Mouse (Mus musculus) embryonic facial prominence, embryonic 10.5 days (tissue): ENCODE data around the gene Myo15. TPM values are rescaled to one million over a fixed set of nuclear protein-coding genes. Genes with fewer than 3 reads are reported as not detected.

Experiments used
- DNase-seq: peaks from one replicate; pipeline ENCODE4 v3.0.0-alpha.2; 2017; ENCODE audit warnings: low spot score
- H3K27ac ChIP-seq: fragments of 300-500 bp; sonication (generic); replicated peaks from 2 replicates; pipeline ENCODE4 v1.5.1; 2016; ENCODE audit warnings: mild to moderate bottlenecking
- H3K27me3 ChIP-seq: fragments of 300-500 bp; sonication (generic); replicated peaks from 2 replicates; pipeline ENCODE4 v1.6.1; 2016; ENCODE audit warnings: low read depth, mild to moderate bottlenecking; ENCODE audit not compliant: poor library complexity, severe bottlenecking
- H3K36me3 ChIP-seq: fragments of 300-500 bp; sonication (generic); replicated peaks from 2 replicates; pipeline ENCODE4 v1.6.1; 2016; ENCODE audit warnings: mild to moderate bottlenecking, moderate library complexity
- H3K4me1 ChIP-seq: fragments of 300-500 bp; sonication (generic); 2 replicates; pipeline ENCODE4 v1.6.1; 2016
- H3K4me3 ChIP-seq: fragments of 300-500 bp; sonication (generic); 2 replicates; pipeline ENCODE4 v1.5.1; 2016; ENCODE audit warnings: mild to moderate bottlenecking, moderate library complexity
- H3K9me3 ChIP-seq: fragments of 300-500 bp; sonication (generic); 2 replicates; pipeline ENCODE4 v1.6.1; 2016; ENCODE audit warnings: mild to moderate bottlenecking
- WGBS: fragments of 180-500 bp; shearing (Covaris S2); methylation state at CpG from one replicate; pipeline ENCODE4 v1.1.7; 2016; 5-methylcytosine and 5-hydroxymethylcytosine counted together
- polyA plus RNA-seq: library from polyadenylated mRNA; unstranded; fragments of >200 nt; fragmentation: Nextera tagmentation; extraction: Ambion mirVana; gene quantifications from 2 replicates; pipeline ENCODE4 v1.2.1, GENCODE M21; 2016

Gene Myo15
- polyA plus RNA-seq, 1 experiment from 2014 or later, result 0.22 TPM

DNA sequence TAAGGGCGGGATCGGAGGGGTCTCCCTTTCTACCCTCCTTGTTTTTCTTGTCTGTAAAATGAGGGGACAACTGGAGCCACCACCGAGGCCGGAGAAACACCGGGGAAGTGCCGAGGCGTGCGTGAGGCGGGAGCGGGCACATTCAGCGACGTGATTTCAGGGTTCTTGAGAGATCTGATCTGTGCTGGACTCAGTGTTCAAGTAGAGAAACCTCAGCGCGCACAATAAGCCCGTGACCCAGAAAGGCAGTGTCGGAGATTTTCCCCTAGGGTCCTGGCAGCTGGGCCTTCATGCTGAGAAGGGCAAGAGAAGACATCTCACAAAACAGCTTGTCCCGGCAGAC, 14.4 kb upstream of the Myo15 start:
- H3K36me3 ChIP-seq, result peaks cover 40% of the 10 kb centered on the region
- H3K27ac ChIP-seq, result peak overlapping the region; percentile 82
- no peak for DNase-seq
- under 1% methylated on average over 17 of the region's 17 CpGs for WGBS
- peak overlapping the region; percentile 92 for H3K4me3 ChIP-seq
- H3K9me3 ChIP-seq, result no peaks in the 10 kb centered on the region
- H3K4me1 ChIP-seq, result peaks cover 14% of the 10 kb centered on the region
- H3K27me3 ChIP-seq, result 0 out of 2 replicates have a peak, but pooled peaks cover 4% of the 10 kb centered on the region

DNA sequence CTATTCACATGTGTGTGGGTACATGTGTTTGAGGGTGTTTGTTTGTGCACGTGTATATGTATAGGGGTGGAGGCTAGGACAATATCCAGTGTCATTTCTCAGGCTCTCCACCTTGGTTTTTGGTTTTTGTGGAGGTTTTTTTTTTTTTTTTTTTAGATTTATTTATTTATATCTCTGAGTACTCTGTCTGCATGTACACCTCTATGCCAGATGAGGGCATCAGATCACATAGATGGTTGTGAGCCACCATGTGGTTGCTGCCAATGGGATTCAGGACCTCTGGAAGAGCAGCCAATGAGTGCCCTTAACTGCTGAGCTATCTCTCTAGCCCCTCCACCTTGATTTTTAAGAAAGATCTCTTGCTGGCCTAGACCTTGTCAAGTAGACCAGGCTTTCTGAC, 11.2 kb upstream of the Myo15 start:
- WGBS, result 91% methylated on average over 1 of the region's 1 CpGs
- Histone ChIP-seq H3K27ac (no peak overlapping the region), H3K4me1 (peaks cover 14% of the 10 kb centered on the region), H3K36me3 (peaks cover 73% of the 10 kb centered on the region), H3K4me3 (no peak overlapping the region), H3K27me3 (no peaks in the 10 kb centered on the region), H3K9me3 (no peaks in the 10 kb centered on the region)
- no peak for DNase-seq

DNA sequence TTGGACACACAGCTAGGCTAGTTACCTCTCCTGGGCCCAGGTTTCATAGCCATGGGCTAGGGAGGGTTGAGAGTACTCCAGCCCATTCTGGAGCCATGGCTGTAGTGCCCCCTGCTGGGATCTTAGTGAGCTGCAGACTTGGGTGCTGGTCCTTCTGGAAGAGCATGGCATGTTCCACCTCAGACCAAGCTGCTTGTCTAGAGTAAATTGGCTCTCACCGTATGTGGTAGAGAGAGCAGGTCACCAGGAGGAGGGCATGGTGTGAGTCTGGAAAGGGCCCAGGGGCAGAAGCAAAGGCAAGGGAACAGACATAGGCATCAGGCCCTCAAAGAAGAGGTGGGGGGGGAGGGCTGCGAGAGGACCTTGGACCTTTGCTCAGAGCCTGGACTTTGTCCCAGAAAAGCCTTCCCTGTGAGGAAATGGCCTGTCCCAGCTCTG, 3.2 kb upstream of the Myo15 start:
- Histone ChIP-seq H3K36me3 (peaks cover 97% of the 10 kb centered on the region), H3K4me3 (no peak overlapping the region), H3K27me3 (no peaks in the 10 kb centered on the region), H3K27ac (no peak overlapping the region), H3K9me3 (no peaks in the 10 kb centered on the region), H3K4me1 (no peaks in the 10 kb centered on the region)
- 92% methylated on average over 2 of the region's 2 CpGs for WGBS
- DNase-seq, result peak; percentile 54

DNA sequence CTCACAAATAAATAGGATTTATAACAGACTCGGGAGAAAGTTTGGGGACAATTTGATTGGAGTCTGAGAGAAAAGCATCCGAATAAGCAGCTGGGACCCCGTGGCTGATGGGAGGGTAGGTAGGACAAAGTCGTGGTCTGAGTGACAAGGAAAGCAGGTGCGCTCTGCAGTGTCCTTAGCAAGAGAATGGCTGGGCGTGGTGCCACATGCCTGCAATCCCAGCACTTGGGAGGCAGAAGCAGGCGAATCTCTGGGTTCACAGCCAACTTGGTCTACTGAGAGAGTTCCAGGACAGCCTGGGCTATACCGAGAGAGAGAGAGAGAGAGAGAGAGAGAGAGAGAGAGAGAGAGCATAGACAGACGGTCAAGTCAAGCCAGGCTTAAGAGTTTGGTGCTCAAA, 1.6 kb downstream of the Myo15 start:
- WGBS, result 80% methylated on average over 9 of the region's 9 CpGs
- no peaks in the 10 kb centered on the region for H3K27me3 ChIP-seq
- H3K36me3 ChIP-seq, result peaks cover 49% of the 10 kb centered on the region
- no peaks in the 10 kb centered on the region for H3K9me3 ChIP-seq
- no peak overlapping the region for H3K4me3 ChIP-seq
- H3K4me1 ChIP-seq, result no peaks in the 10 kb centered on the region
- H3K27ac ChIP-seq, result no peak overlapping the region
- DNase-seq, result no peak

DNA sequence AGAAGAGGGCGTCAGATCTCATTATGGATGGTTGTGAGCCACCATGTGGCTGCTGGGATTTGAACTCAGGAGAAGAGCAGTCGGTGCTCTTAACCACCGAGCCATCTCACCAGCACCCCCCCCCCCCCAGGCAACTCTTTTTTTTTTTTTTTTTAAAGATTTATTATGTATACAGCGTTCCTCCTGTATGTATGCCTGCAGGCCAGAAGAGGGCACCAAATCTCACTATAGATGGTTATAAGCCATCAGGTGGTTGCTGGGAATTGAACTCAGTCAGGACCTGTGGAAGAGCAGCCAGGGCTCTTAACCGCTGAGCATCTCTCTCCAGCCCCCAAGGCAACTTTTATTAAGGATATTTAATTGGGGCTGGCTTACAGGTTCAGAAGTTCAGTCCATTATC, 5.4 kb downstream of the Myo15 start:
- 85% methylated on average over 5 of the region's 5 CpGs for WGBS
- H3K4me1 ChIP-seq, result peaks cover 8% of the 10 kb centered on the region; the same call in 1 of the 2 replicates
- H3K9me3 ChIP-seq, result no peaks in the 10 kb centered on the region; the same call in 1 of the 2 replicates
- no peak overlapping the region for H3K27ac ChIP-seq
- H3K27me3 ChIP-seq, result 0 out of 2 replicates have a peak, but pooled peaks cover 1% of the 10 kb centered on the region
- DNase-seq, result no peak
- H3K36me3 ChIP-seq, result peaks cover 11% of the 10 kb centered on the region
- H3K4me3 ChIP-seq, result no peak overlapping the region

DNA sequence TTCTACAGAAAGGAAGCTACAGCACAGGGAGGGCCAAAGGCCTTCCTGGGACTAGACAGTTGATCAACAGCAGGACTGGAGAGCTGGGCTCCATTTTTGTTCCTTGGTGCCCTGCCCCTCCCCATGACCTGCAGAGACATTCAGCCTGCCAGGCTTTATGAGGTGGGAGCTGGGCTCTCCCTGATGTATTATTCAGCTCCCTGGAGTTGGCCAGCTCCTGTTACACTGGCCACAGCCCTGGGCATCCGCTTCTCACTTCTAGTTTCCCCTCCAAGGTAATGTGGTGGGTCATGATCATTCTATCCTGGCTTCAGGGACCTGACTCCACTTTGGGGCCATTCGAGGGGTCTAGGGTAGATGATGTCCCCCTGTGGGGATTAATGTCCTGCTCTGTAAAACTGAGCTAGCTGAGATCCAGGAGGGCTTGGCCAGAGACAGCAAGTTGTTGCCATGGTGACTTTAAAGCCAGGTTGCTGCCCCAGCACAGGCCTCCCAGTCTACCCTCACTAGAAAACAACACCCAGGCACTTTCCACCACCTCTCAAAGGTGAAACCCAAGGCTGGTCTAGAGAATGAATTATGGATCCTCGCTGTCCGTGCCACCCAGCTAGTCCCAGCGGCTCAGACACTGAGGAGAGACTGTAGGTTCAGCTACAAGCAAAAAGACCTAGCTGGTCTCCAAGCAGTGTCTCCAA, 6.7 kb downstream of the Myo15 start:
- WGBS, result 85% methylated on average over 5 of the region's 5 CpGs
- DNase-seq, result no peak
- Histone ChIP-seq H3K4me3 (no peak overlapping the region), H3K27me3 (0 out of 2 replicates have a peak, but pooled peaks cover 11% of the 10 kb centered on the region), H3K36me3 (no peaks in the 10 kb centered on the region), H3K4me1 (peaks cover 10% of the 10 kb centered on the region; the same call in 1 of the 2 replicates), H3K27ac (no peak overlapping the region), H3K9me3 (no peaks in the 10 kb centered on the region; the same call in 1 of the 2 replicates)

DNA sequence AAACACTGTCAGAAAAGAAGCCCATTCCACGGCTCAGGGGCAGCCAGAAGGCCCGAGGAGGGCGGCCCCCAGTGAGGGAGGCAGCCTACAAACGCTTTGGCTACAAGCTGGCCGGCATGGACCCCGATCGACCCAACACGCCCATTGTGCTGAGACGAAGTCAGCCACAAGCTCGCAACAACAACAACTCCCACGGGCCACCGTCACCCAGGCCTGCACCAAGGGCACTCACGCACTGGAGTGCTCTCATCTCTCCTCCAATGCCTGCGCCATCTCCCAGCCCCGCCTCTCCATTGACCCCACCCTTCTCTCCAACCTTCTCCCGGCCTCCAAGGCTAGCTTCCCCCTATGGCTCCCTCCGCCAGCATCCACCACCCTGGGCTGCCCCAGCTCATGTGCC, 9.0 kb downstream of the Myo15 start:
- Histone ChIP-seq H3K4me3 (peak overlapping the region; percentile 34), H3K27ac (peak overlapping the region; percentile 4; the same call in 1 of the 2 replicates)
- 30% methylated on average over 17 of the region's 17 CpGs for WGBS

DNA sequence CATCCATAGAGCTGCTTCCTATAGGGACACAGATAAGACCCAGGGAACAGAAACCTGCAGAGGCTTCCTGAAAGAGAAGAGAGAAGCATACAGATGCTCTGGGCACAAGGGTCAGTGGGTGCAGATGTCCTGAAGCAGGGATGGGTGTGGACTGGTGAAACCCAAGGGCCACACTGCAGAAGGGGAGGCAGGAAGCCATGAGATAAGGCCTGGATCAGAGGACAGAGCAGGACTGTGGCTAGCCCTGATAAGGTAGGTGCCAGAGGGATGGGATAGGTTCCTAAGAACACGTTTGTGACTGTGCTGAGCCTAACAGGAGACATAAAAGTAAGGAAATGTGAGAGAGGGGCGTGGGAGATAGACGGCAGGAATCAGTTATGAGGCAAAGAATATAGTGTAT, 17.1 kb downstream of the Myo15 start:
- WGBS, result 72% methylated on average over 3 of the region's 3 CpGs
- H3K36me3 ChIP-seq, result no peaks in the 10 kb centered on the region
- no peak overlapping the region for H3K27ac ChIP-seq
- H3K4me1 ChIP-seq, result no peaks in the 10 kb centered on the region
- no peak for DNase-seq
- no peaks in the 10 kb centered on the region for H3K9me3 ChIP-seq
- no peaks in the 10 kb centered on the region for H3K27me3 ChIP-seq
- H3K4me3 ChIP-seq, result no peak overlapping the region

More for the DNA sequence above, 9.0 kb downstream of the Myo15 start:
- Histone ChIP-seq H3K4me1 (peaks cover 10% of the 10 kb centered on the region; the same call in 1 of the 2 replicates), H3K36me3 (no peaks in the 10 kb centered on the region), H3K27me3 (0 out of 2 replicates have a peak, but pooled peaks cover 11% of the 10 kb centered on the region), H3K9me3 (no peaks in the 10 kb centered on the region; the same call in 1 of the 2 replicates)
- DNase-seq, result peak; percentile 35

DNA sequence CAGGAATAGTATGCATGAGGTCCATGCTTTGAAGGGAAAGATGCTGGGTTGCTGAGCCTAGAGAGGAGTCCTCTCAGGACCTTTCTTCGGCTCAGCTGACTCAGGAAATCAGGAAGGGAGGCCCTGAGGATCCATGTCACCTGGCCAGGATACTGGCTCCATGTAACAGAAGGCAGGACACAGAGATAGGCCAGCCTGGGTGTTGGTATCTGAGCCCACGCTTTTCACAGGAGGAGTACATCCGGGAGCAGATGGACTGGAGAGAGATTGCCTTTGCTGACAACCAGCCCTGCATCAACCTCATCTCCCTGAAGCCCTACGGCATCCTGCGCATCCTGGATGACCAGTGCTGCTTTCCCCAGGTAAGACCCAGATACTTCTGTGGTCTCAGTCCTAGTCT, 23.6 kb downstream of the Myo15 start:
- Histone ChIP-seq H3K27me3 (no peaks in the 10 kb centered on the region), H3K36me3 (no peaks in the 10 kb centered on the region), H3K4me3 (no peak overlapping the region), H3K9me3 (no peaks in the 10 kb centered on the region), H3K4me1 (no peaks in the 10 kb centered on the region), H3K27ac (no peak overlapping the region)
- WGBS, result 96% methylated on average over 5 of the region's 5 CpGs
- DNase-seq, result no peak

DNA sequence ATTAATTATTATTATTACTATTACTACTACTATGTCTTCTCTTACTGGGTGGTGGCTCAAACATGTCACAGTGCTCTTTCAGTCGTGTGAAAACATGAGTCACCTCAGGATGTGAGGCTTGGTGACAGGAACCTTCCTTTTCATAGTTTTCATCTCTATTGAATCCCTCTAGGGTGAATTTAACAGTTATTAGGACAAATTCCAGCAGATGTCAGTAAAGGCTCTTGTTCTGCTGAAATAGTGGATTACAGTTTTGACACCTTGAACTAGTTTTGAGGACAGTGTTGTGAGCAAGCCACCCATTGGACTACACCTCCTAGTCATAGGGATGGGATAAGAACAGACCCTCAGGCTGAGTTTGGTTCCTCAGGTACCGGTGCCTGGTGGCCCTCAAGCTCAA, 26.6 kb downstream of the Myo15 start:
- H3K27me3 ChIP-seq, result no peaks in the 10 kb centered on the region
- no peak for DNase-seq
- H3K36me3 ChIP-seq, result no peaks in the 10 kb centered on the region
- H3K4me3 ChIP-seq, result no peak overlapping the region
- no peak overlapping the region for H3K27ac ChIP-seq
- 76% methylated on average over 2 of the region's 2 CpGs for WGBS
- no peaks in the 10 kb centered on the region for H3K4me1 ChIP-seq
- H3K9me3 ChIP-seq, result no peaks in the 10 kb centered on the region

DNA sequence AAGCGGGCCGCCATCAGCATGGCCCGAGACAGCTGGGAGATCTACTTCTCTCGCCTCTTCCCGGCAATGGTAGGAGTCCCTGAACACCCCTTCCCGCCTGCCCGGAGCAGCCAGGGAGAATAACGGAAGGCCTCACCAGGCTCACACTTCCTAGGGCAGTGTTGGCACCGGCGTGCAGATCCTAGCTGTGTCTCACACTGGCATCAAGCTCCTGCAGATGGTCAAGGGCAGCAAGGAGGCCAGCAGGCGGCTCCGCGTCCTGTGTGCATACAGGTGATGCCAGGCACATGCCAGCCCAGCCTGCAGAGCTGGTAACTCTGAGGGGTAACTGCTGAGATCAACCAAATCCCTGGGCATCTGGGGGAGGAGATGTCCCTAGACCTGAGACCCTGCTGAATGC, 38.1 kb downstream of the Myo15 start:
- no peak for DNase-seq
- Histone ChIP-seq H3K4me1 (peaks cover 21% of the 10 kb centered on the region), H3K4me3 (no peak overlapping the region), H3K27ac (no peak overlapping the region), H3K9me3 (no peaks in the 10 kb centered on the region), H3K27me3 (peaks cover 54% of the 10 kb centered on the region), H3K36me3 (no peaks in the 10 kb centered on the region)
- 82% methylated on average over 13 of the region's 13 CpGs for WGBS

DNA sequence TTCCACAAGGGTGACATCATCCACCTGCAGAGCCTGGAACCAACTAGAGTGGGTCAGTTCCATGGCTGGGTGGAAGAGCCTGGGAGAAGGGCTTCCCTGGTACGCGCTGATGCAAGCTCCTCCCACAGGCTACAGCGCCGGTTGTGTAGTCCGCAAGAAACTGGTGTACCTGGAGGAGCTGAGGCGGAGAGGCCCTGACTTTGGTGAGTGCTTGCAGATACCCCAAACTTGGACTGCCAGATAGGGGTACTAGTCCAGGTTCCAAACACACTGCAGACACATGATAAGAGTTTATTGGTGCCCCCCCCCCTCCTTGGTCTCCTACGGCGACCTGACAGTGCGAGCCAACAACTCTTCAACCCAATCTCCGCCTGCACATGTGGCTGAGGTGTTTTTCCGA, 39.8 kb downstream of the Myo15 start:
- H3K4me3 ChIP-seq, result peak overlapping the region; percentile 59
- H3K4me1 ChIP-seq, result peaks cover 16% of the 10 kb centered on the region
- H3K27ac ChIP-seq, result no peak overlapping the region
- DNase-seq, result peak; percentile 37
- 4% methylated on average over 11 of the region's 11 CpGs for WGBS
- no peaks in the 10 kb centered on the region for H3K9me3 ChIP-seq
- no peaks in the 10 kb centered on the region for H3K36me3 ChIP-seq
- H3K27me3 ChIP-seq, result peaks cover 54% of the 10 kb centered on the region

DNA sequence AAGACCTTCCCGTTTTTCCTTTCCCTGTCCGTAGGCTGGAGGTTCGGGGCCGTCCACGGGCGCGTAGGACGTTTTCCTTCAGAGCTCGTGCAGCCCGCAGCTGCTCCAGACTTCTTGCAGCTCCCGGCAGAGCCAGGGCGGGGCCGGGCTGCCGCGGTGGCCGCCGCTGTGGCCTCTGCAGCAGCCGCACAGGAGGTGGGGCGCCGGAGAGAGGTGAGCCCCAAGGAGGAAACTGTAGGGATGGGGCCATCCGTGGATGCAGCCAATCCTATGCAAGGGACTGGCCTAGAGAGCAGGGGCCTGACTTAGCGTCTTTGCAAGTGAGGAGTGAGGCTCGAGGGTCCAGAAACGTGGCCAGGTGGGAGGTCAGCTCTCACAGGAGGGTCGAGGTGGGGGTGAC, 40.4 kb downstream of the Myo15 start:
- H3K36me3 ChIP-seq, result no peaks in the 10 kb centered on the region
- peak; percentile 66 for DNase-seq
- under 1% methylated on average over 25 of the region's 25 CpGs for WGBS

More for the DNA sequence above, 40.4 kb downstream of the Myo15 start:
- Histone ChIP-seq H3K9me3 (no peaks in the 10 kb centered on the region), H3K4me3 (peak overlapping the region; percentile 59), H3K4me1 (peaks cover 16% of the 10 kb centered on the region), H3K27ac (peak overlapping the region; percentile 71), H3K27me3 (peaks cover 54% of the 10 kb centered on the region)
